Mouse (Mus musculus) skeletal muscle tissue, adult 2 months (tissue): Measurements from ENCODE around the gene 3110082I17Rik.

Experiments used
- DNase-seq: peaks from one replicate; pipeline ENCODE4 v3.0.0-alpha.2; 2012; ENCODE audit warnings: low read depth, low spot score

The 3110082I17Rik gene

DNA sequence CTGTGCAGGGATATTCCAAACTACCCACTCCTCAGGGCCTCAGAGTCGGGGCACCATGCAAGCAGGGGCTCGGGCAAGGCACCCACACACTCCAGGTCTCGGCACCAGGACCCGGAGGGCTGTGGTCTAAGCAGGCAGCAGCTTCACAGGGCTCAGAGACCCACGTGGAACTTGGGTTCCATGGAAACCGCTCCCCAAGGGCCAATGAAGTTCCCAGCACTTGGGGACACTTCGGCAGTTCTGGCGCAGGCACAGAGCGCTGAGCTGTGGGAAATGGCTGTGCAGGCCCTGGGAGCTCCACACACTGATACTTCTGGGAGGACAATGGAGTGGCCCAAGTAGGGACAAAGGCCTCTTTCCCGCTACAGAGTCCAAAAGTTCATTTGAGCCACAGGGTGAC is 7.3 kb downstream of the 3110082I17Rik start:
- DNase-seq, result no peak

DNA sequence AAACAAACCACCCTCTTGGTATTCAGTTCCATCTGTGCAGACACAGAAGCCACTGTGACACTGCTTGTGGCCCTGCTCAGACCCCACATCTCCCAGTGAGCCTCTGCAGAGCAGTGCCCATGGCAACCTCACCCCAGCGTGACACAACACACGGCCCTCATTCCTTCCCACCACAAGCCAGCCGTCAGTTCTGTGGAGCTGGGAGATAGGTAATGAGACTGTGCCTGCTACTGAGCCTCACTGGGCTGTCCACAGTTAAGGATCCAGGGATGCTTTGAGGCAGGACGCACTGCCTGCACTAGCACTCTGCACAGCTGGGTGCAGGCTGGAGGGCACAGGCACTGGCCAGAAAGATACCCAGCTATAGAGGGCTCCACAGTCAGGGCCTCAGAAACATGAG is 10.4 kb downstream of the 3110082I17Rik start:
- no peak for DNase-seq

DNA sequence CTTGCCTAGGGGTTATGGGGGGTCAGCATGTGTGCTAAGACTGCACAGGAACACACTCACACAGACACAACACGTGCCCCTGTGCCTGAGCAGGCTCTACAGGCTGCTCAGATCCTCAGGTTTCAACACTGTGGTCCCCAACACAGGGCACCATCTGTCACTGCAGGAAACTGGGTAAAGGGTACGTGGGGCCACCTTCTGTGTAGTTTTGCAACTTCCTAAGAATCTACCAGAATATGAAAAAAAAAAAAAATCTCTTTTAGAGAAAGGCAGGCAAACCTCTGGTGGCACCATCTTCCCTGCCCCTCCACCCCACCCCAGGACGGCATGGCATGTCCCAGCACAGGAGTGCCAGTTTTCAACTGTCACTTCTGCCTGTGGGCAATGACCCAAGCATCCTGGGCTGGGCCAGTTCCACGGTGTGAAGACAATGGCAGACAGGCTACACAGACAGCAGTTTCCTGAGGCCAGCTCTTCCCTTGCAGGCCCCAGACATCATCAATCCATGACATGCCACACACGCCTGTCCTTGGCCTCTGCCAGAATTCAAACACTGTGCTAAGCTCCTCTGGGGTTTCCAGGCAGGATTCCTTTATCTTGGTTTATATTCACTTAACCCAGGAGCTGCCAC is 11.1 kb downstream of the 3110082I17Rik start:
- no peak for DNase-seq

DNA sequence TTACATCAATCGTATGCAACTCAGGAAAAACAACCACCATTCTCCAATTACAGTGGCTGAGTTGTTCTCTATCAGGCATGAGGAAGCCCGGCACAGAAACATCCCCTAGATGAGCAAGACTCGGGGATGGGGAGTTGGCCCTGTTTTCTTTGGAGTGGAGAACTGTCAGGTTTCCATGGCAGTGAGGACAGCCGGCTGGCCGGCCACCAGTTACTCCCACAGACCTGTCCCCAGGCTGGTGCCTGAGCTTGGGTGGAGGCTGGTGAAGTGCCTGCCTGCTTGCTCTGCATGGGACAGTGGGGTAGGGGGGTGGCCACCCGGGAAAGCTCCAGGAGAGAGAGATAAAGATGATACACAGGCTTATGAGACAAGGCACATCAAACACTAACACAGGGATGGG is 12.3 kb downstream of the 3110082I17Rik start:
- no peak for DNase-seq

DNA sequence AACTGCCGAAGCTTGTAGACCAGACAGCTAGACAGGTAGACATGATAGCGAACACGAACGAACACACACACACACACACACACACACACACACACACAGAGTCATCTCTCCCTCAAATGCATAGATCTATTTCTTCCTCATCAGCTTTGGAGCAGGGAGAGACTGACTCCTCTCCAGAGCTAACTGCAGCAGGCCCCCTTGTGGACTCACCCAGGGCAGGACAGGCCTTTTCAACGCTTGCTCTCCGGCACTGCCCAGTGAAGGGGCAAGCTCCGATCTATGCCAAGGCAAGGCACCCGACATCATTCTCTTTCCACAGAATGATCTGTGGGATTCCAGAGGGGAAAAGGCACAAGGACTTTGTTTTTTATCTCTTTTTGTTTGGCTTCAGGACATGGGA is 15.1 kb downstream of the 3110082I17Rik start:
- DNase-seq, result no peak

DNA sequence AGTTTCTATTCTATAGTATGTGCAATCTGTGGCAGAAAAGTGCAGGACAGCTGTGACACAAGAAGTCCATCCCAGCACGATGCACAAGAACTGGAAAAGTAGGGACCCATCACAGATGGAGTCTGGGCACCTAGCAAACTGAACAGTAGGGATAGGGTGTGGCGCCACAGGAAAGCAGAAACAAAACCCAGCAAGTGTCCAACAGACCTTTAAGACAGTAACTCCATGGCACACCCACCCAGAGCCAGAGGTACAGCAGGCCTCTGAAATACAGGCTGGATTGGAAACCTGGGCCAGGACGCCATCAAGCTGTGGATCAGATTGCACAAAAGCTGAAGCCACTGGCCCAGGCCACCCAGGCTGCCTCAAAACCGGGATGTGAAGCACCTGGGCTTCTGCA is 17.4 kb downstream of the 3110082I17Rik start:
- no peak for DNase-seq

DNA sequence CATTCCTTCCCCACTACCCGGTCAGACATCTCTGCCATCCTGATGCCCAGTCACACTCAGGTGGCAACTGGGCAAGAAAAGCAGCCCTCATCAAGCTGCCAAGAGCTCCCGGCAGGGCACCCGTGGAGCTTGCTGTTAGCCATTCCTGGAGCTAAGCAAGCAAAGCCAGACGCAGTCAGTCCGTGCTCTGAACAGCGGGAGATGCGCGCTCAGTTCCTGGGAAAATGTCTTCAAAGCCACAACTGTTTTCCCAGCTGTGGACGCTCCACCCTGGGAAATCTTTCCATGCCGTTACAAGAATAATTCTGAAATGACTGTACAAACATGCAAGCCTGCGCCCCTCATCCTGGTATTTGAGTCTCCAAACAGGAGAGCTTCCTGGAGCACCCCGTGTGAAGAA is 17.9 kb downstream of the 3110082I17Rik start:
- DNase-seq, result no peak

DNA sequence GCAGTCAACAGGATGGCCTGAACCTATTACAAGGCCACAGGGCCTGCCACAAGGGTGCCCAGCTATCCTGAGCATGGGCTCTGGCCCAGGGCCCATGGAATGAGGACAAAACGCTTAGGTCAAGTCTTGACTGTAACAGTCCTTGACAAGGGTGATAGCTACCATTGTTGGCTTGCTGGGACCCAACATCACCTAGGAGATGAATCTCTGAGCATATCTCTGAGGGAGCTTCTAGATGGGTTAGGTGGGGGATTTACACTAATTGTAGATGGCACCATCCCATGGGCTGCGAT is 18.7 kb downstream of the 3110082I17Rik start:
- DNase-seq, result no peak

DNA sequence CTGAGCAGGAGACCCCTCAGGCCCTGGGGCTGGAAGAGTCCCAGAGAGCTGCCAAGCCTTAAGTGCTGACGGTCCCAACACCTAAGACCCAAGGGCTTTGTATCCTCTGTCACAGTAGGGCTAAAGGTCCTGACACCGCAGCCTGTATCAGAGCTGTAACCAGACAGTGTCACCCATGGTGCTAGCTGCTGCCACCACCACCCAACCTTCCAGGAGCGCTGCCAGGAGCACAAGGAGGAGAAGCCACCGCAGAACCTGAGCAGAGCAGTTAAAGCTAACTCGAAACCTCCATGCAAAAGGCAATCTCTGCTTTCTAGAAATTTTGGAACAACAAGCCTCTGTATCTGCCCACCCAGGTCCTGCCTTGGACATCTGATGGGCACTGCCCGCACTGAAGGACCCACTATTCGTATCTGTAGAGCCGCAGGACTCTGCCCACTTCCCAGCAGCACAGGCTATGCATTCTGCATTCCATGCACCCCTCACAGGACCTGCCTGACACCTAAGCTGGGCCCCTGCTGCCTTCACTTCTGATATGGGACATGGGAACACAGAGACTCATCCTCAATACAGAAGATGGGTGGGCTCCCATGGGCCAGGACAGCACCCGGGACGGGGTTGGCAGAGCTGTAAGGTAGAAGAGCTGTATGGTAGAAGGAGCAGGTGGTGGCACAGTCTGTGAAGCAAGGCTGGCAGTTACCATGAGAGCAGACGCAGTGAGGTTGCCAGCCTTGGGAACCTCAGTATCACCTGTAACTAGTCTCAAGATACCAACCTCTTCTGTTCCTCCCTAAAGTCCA is 19.2 kb downstream of the 3110082I17Rik start:
- no peak for DNase-seq

DNA sequence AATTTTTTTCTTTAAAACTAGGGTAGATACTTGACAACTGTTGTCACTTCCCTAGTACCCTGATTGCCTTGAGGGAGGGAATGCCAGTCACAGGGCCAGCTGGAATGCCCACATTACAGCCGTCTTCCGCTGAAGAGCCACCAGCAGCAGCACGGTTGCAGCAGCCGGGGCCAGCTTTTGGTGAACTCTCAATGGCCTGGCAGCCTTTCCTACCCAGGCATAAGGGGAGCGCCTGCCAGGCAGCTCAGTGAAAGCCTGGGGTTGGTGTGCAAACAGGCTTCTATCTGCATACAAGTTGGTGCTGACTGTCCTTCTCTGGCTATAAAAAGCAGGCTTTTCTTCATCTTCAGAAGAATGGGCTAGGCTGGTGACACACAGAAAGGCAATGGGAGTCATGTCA is 19.9 kb downstream of the 3110082I17Rik start:
- no peak for DNase-seq

DNA sequence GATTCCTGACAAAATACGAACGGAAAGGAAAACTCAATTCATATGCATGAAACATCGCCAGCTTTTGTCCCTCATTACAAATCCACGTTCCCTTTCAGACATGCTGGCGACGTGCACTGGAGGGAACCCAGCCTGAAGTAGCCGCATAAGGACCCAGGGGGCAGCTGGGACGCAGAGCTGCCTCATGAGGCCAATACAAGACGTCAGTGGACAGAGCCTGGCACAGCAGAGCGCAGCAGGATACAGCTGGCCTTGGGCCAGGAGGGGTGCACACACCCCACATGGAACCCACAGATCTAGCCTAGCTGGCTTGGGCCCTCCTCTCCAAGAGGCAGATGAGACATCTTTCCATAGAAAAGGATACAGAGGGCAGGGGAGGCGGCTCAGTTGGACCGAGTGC is 21.9 kb downstream of the 3110082I17Rik start:
- no peak for DNase-seq

DNA sequence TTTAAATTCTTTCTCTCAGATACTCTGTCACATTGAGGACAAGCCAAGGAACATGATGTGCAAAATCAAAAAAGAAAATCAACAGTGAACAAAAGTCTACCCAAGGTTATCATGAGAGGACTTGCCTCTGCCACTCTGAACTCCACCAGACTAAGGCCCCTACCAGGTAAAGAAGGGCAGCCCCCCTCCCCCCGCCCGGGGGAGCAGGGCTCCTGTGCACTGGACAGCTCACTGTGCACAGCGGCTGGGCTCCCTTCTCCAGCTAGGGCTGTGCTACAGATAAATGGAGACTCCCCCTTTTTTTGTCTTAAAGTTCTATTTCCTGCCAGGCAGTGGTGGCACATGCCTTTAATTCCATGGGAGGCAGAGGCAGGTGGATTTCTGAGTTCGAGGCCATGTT is 22.6 kb downstream of the 3110082I17Rik start:
- no peak for DNase-seq

DNA sequence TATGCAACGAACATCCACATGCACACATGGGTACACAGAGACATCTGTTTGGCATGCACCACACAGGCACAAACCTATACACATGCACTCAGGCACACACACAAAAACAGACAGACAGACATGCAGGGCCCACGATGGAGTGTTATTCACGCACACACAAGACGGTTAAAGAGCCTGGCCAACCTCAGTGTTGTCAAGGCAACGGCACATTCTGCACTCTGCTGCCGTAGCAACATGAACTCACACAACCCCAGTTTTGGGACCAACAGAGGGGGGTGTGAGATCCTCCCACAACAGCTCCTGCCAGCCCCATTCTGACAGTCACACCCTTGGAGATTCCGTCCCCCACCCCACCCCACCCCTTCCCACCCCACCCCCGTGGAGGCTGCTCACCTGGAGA is 25.4 kb downstream of the 3110082I17Rik start:
- peak; percentile 55 for DNase-seq

DNA sequence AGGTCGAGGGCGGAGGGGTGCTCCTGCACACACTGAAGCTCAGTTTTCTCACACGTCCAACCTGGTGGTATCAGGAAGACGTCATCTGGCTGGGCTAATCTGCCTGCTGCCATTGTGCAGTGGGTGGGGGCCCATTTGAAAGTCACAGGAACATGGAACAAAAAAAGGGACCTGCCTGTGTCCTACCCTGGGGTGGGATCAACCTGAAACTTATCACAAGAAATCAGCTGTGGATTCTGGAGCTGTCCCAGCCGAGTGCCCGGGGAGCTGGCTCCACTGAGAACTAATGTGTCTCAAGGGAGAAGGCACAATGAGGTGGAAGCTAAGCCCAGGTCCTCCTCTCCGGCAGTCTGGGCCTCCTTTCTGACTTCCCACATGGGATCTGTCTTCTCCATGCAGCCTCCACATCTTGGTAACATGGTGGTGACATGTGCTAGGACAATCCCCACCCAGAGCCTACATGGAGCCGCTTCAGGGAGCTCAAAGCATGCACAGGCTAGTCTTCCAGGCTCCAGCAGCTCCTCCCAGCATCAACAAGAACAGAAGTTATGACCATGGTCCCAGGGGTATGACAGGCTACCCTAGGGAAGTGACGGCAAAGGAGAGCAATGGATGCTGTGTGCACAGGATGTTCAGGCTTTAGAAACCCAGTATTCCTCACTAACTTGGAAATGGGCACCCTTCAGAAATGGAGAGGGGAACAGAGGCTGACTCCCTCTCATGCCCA is 26.3 kb downstream of the 3110082I17Rik start:
- DNase-seq, result no peak

DNA sequence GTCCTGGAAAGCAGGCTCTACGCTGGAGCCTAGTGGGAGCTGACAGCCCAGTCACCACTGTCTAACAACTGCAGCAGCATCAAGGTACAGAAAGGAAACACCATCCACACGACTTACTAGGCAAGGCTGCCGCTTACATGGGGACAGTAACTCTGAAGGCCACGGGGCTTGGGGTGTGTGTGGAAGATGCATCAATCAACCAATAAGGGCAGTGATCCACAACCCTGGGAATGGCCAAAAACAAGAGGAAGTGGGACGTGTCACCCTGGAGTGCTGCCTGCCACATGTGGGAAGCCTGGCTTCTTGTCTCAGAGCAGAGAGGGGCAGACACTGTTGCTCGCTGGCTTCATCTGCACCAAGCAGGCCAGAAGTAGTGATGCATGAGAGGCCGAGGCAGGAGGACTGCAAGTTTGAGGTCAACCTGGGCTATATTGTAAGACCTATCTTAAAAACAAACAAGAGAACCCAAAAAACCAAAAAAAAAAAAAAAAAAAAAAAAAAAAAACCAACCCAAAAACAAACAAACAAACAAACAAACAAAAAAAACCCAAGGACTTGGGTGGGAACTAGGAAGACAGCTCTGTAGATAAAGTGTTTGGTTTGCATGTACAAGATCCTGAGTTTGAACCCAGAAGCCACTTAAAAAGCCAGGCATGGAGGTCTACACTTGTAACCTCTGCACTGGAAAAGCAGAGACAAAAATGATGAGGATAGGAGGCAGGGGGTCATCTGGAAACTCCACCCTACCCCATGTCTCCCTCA is 27.4 kb downstream of the 3110082I17Rik start:
- no peak for DNase-seq

DNA sequence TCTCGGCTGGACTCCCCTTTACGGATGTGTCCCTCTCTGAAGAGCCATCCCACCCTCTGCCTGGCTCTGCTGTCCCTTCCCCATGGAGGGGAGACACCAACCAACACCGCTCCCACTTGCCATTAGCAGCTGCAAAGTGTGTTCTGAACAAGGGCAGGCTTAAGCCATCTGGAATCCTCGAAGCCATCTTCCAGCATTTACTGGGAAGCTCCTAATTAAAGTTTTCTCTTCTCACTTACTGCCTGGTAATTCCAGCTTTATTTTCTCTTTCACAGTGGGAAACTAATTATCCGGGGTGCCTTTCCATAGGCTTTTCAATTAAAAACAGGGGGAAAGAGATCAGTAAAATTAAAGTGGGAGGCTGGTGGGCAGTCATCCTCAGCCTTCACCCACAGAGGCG is 28.0 kb downstream of the 3110082I17Rik start:
- no peak for DNase-seq

DNA sequence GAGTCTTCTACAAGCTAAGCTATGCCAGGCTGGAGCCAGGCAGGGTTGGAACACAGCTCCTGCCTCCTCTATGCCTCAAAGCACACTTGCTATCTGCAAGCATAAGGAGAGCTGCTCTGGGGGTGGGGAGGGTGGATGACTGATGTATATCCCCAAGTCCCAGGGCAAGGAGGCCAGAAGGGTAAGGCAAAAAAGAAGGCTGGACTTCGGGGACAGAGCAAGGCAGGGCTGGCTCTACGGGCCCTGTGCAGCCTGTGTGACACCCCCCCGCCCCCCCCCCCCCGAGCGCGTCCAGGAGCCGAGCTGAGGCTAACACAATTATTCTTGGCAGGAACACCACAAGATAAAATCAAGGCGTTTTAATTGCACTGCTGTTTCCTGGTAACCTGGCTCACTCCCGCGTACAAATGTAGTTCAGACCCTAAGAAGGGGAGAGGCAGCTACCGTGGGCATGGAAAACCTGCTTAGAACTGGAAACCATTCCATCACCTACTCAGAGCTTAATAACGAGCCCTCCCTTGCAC is 30.4 kb downstream of the 3110082I17Rik start:
- DNase-seq, result no peak

DNA sequence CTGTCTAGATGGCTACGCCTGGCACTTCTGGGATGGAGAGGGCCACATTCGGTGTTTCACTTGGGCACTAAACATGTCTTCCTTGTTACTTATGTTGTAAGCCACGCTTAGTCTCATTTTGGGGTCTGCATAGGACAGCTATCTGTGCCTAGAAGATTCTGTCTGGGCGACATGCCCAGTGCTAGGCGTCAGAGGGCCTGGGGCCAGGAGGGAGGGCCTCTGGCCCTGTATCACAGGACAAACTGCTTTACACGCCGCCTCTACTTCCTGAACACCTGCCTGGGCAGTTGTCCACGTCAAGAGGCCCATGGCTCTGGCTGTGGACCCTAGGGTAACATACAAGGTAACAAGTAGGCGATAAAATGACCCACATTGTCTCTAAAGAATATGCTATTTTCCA is 32.3 kb downstream of the 3110082I17Rik start:
- no peak for DNase-seq

DNA sequence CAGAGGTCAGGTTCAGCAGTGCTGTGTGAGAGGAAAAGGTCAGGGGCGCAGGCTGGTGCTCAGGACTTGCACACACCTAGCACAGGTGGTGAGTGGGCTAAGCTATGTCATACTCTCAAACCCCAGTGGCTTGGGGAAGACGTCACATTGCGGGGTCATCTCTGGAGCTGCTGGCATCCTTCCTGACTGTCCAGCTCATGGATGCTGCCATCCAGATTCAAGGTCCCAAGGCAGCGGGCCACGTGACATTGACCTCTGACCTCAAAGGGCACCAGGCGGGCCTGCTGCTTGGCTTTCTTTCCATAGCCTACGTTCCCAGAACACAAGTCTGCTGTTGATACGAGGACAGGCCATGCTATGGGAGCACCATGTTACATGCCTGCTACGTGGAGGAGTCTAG is 33.3 kb downstream of the 3110082I17Rik start:
- DNase-seq, result no peak

DNA sequence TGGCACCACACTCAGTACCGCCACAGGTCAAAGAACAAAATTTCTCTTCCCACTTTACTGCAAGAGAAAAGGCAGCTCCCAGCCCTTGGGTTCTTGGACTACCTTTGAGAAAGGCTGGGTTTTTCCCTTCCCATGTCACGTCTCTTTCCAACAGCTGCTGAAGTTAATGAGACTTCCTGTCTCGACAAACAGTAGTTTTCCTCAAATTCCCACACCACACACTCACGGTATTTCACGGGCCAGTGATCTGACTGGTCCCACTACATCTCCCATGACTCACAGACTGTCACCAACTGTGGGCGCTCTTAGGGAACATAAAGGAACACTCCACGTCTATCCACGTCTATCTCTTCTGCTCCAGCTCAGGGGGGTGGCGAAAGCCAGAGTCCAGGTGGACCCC is 35.1 kb downstream of the 3110082I17Rik start:
- no peak for DNase-seq

DNA sequence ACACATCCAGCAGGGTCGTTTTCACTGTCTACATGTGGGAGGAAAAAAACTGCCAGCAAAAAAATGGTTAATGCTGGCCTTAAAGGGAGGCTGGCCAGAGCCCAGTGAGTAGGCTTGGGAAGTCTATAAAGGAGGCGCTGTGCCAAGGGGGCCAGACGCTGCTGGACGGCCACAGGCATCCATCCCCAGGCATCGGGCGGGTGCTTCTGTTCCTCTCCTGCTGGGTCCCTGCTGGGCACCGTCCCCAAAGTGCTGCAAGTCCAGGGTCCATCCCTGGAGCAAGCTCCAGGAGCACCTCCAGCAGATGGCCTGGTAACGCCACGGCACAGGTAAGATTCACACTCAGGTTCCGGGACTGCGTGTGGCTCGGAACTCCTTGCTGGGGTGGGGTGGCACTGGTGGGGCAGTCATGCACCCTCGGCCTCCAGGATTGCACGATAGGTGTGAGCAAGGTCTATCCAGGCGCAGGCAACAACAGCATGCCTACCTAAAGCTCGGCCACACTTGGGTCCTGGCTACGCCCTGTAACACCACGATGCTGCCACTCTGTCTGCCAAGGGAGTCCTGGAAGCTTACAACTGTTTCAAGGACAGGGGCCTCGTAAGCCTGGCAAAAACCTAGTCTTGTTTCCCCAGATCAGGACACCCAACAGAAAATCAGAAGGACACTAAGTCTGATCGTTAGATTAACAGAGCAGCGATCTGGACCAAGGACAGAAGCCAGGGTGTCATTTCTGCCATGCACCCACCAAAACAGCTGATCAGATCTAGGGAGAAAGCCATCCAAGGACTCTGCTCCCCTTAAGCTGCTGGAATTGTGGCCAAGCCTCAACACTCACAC is 37.1 kb downstream of the 3110082I17Rik start, which contains the start of gene Gper1:
Gper1 (plus strand) TSS at position 126 of the 840 bp plus-strand sequence.
- DNase-seq, result no peak
